Mouse (Mus musculus) cortical plate, adult 2 months (tissue): Measurements from ENCODE around the gene Traf7.

ENCODE experiments used
- CTCF ChIP-seq: fragments of 200-500 bp; IDR thresholded peaks from 2 replicates; pipeline ENCODE4 v1.5.1; 2011; ENCODE audit warnings: mild to moderate bottlenecking, control low read depth, low read length; ENCODE audit not compliant: insufficient read depth; ENCODE audit errors: extremely low read depth
- POLR2A ChIP-seq: fragments of 200-500 bp; IDR thresholded peaks from 2 replicates; pipeline ENCODE4 v1.6.1; 2011; ENCODE audit warnings: mild to moderate bottlenecking, low read length, control low read depth; ENCODE audit not compliant: insufficient read depth; ENCODE audit errors: extremely low read depth

GRCm38 (mm10) chr17:24494627-24495335 lies 33.0 kb downstream of the Traf7 start:
- TF ChIP-seq CTCF (peak; percentile 60), POLR2A (no peak)
